Mouse (Mus musculus) G1E (cell line): ENCODE measurements around the gene 1700001P01Rik. TPM values are rescaled to one million over a fixed set of nuclear protein-coding genes. Genes with fewer than 3 reads are reported as not detected.

Source experiments
- ATAC-seq: 2 replicates; pipeline ENCODE4 v1.8.0; 2016; ENCODE audit warnings: mild to moderate bottlenecking; ENCODE audit not compliant: insufficient number of reproducible peaks, poor library complexity, low FRiP score, severe bottlenecking; ENCODE audit errors: extremely low read depth
- DNase-seq: peaks from one replicate; pipeline ENCODE4 v3.0.0; 2012; ENCODE audit warnings: low spot score
- H3K27me3 ChIP-seq: 2 replicates; pipeline ENCODE4 v1.6.1; 2012; ENCODE audit warnings: mild to moderate bottlenecking, low read length, inconsistent platforms; ENCODE audit not compliant: insufficient read depth
- H3K36me3 ChIP-seq: replicated peaks from 2 replicates; pipeline ENCODE3; 2012; ENCODE audit warnings: mild to moderate bottlenecking, inconsistent platforms
- H3K4me1 ChIP-seq: 2 replicates; pipeline ENCODE4 v1.6.1; 2012; ENCODE audit warnings: low read depth, low read length, inconsistent platforms, mixed read lengths; ENCODE audit not compliant: insufficient read depth
- H3K4me3 ChIP-seq: 2 replicates; pipeline ENCODE4 v1.5.1; 2012; ENCODE audit warnings: low read depth, mild to moderate bottlenecking, inconsistent platforms, low read length, moderate library complexity, mixed read lengths
- H3K9me3 ChIP-seq: replicated peaks from 2 replicates; pipeline ENCODE4 v1.6.1; 2012; ENCODE audit warnings: inconsistent platforms
- CTCF ChIP-seq: IDR thresholded peaks from 2 replicates; pipeline ENCODE4 v1.5.1; 2012; ENCODE audit warnings: low read depth, low read length, inconsistent platforms, mixed read lengths
- GATA1 ChIP-seq: IDR thresholded peaks from 2 replicates; pipeline ENCODE4 v1.6.1; 2012; ENCODE audit warnings: borderline replicate concordance, low read length, inconsistent platforms, mixed read lengths
- GATA2 ChIP-seq: IDR thresholded peaks from 2 replicates; pipeline ENCODE4 v1.6.1; 2012; ENCODE audit warnings: low read depth, low read length, inconsistent platforms, borderline replicate concordance
- POLR2AphosphoS5 ChIP-seq: IDR thresholded peaks from 2 replicates; pipeline ENCODE4 v1.6.1; 2012; ENCODE audit warnings: low read depth, low read length, inconsistent platforms; ENCODE audit not compliant: insufficient replicate concordance
- TAL1 ChIP-seq: conservative IDR thresholded peaks from 2 replicates; pipeline ENCODE4 v1.6.1; 2012; ENCODE audit warnings: low read depth, low read length, inconsistent platforms, mixed read lengths
- polyA plus RNA-seq: library from polyadenylated mRNA; stranded (reverse); fragments of >175 nt; gene quantifications from 2 replicates; pipeline ENCODE4 v1.2.3, GENCODE M21; 2012
- total RNA-seq, 2 experiments: library from RNA; stranded (forward) in 1 of 2; stranded (reverse) in 1 of 2; fragments of 200-1000 nt in 1 of 2; fragments of >200 nt in 1 of 2; fragmentation: Nextera tagmentation in 1 of 2; gene quantifications; 2 replicates each; pipeline ENCODE4 v1.2.3; 2014 to 2017

1700001P01Rik gene
- total and polyA plus RNA-seq, 3 experiments, result 0.09 to 0.33 TPM; not detected in 1

DNA sequence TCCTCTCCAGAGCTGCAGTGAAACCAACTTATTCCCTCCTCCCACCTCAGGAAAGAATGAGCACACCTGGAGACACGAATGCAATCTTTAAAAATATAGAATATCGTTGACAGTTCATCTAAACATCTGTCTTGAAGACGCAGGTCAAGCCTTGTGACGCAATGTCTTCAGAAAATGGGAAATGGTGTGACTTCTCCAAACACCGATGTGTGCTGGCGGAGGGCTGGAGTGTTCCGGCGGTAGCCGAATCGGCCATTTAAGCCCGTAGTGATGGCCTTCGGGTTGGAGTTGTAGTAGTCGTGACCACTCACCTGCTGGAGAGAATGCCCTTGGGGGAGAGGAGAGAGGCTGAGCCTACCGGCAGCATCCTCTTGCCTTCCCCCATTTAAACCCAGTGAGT is 4.3 kb downstream of the 1700001P01Rik start:
- DNase-seq (no peak), ATAC-seq (no peak)
- TF ChIP-seq POLR2AphosphoS5, result no peak
- TF ChIP-seq TAL1, result no peak
- no peak for TF ChIP-seq GATA2
- TF ChIP-seq CTCF, result no peak
- TF ChIP-seq GATA1, result no peak
- Histone ChIP-seq H3K27me3 (peaks cover 5% of the 10 kb centered on the region; the same call in 1 of the 2 replicates), H3K4me1 (peaks cover 6% of the 10 kb centered on the region; the same call in 1 of the 2 replicates), H3K9me3 (no peaks in the 10 kb centered on the region), H3K4me3 (no peak overlapping the region), H3K36me3 (peaks cover 15% of the 10 kb centered on the region)

DNA sequence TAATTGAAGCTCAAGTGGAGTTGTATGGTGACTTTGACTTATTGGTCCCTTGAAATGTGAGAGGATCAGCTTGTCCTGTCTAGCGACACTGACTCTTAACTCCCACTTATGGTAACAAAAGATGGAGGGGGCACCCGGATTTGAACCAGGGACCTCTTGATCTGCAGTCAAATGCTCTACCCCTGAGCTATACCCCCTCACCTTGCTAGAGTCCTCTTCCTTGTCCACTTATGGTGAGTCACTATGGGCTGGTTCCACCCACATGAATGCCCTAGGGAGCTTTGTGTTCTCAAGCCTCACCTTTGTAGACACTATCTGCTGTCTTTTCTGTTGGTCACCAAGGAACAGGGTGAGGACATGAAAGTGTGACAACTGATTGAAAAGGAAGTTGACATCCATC is 6.0 kb downstream of the 1700001P01Rik start:
- Histone ChIP-seq H3K4me1 (peaks cover 14% of the 10 kb centered on the region), H3K27me3 (peaks cover 5% of the 10 kb centered on the region; the same call in 1 of the 2 replicates), H3K4me3 (no peak overlapping the region), H3K9me3 (no peaks in the 10 kb centered on the region), H3K36me3 (peaks cover 6% of the 10 kb centered on the region)
- TF ChIP-seq GATA1, result no peak
- no peak for TF ChIP-seq TAL1
- no peak for DNase-seq
- ATAC-seq, result no peak

DNA sequence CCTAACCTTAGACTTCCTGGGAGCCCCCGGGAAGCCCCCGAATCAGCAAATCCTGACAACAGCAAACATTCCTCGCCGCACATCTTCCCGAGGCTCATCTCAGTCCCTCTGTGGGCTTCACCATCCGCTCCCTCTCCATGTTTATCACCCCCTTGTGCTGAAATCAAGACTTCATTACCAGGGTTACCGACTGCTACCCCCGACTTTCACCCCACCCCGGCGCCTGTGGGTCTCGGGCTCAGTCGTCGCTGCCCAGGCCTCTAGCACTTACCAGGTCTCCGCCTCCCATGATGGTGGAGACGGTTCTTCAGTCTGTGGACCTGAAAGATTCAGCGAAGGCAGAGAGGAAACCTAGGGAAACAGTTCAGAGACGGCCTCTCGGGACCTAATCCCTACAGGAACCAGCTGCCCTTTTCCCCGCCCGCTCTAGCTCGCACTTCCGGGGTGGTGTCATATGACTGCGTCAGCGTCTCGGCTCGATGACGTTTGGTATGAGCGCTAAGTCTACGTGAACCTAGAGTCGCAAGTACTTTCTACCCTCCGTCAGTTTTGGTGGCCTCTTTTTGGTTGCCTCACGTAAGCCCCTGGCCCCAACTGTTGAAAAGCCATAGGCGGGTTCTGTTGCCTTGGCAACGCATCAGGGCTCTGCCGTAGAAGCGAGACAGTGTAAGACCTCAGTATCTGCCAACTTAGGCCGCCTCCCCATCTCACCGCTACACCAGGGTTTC is 9.4 kb downstream of the 1700001P01Rik start, which contains the start of gene Cwc25:
Gene Cwc25 (minus strand): TSS at position 403 of the 728 bp plus-strand sequence.
- ATAC-seq (peak; percentile 86), DNase-seq (peak; percentile 87)
- TF ChIP-seq TAL1, result no peak
- no peak for TF ChIP-seq CTCF
- H3K36me3 ChIP-seq, result peaks cover 39% of the 10 kb centered on the region
- H3K27me3 ChIP-seq, result no peaks in the 10 kb centered on the region
- peaks cover 22% of the 10 kb centered on the region for H3K4me1 ChIP-seq
- H3K4me3 ChIP-seq, result peak within 1 kb of the TSS; percentile 89
- peaks cover 2% of the 10 kb centered on the region; the same call in 1 of the 2 replicates for H3K9me3 ChIP-seq

DNA sequence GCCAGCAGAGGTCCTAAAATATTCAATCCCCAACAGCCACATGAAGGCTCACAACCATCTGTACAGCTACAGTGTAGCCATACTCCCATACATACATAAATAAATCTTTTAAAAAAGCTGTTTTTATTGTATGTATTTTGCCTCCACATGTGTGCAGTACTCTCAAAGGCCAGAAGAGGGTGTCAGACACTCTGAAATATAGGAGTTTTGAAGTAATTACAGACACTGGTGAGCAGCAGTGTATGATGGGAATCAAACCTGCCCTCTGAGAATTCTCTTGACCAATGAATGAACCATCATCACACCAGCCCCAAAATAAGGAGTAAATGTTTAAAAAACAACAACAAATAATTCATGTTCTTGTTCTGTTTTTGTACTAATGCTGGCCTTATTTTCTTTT is 14.1 kb downstream of the 1700001P01Rik start:
- H3K4me3 ChIP-seq, result no peak overlapping the region
- no peak for ATAC-seq
- no peak for TF ChIP-seq TAL1
- no peak for TF ChIP-seq GATA2
- TF ChIP-seq CTCF, result no peak
- TF ChIP-seq POLR2AphosphoS5, result no peak
- TF ChIP-seq GATA1, result no peak
- H3K27me3 ChIP-seq, result no peaks in the 10 kb centered on the region
- DNase-seq, result no peak
- peaks cover 19% of the 10 kb centered on the region for H3K4me1 ChIP-seq
- peaks cover 2% of the 10 kb centered on the region; the same call in 1 of the 2 replicates for H3K9me3 ChIP-seq
- peaks cover 83% of the 10 kb centered on the region for H3K36me3 ChIP-seq

DNA sequence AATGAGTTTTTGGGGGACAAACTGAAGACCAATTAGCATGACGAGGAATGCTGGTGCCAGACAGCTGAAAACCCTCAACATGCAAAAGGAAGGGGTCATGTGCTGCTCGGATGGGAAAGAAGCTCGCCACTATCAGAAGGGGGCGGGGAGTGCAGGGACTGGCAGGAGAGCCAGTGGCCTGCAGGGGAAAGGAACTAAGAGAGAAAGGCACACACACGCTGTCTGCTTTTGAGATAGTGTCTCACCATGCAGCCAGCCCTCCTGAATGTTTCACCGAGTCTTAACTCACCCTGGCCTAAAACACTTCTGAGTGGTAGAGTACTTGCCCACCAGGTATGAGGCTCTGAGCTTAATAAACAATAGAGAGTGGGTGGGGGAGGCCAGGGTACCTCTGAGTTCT is 16.8 kb downstream of the 1700001P01Rik start:
- ATAC-seq, result no peak
- H3K4me1 ChIP-seq, result peaks cover 9% of the 10 kb centered on the region
- H3K27me3 ChIP-seq, result no peaks in the 10 kb centered on the region
- H3K4me3 ChIP-seq, result no peak overlapping the region
- peaks cover 2% of the 10 kb centered on the region; the same call in 1 of the 2 replicates for H3K9me3 ChIP-seq
- H3K36me3 ChIP-seq, result peaks cover 93% of the 10 kb centered on the region
- TF ChIP-seq GATA2 (no peak), CTCF (no peak), GATA1 (no peak), TAL1 (no peak), POLR2AphosphoS5 (no peak)
- no peak for DNase-seq

DNA sequence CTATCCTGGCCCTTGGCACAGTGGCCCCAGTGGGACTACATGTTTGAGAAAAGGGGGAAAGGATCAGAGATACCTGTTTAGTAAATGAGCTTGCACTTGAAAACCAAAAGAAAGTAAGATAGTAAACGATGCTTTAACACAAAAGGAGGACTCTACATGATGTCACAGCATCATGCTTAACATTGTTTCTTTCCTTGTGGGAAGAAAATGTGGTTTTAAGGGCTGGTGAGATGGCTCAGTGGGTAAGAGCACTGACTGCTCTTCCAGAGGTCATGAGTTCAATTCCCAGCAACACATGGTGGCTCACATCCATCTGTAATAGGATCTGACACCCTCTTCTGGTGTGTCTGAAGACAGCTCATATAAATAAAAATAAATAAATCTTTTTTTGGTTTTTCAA is 17.6 kb downstream of the 1700001P01Rik start:
- TF ChIP-seq GATA2 (no peak), POLR2AphosphoS5 (no peak)
- H3K9me3 ChIP-seq, result peaks cover 2% of the 10 kb centered on the region; the same call in 1 of the 2 replicates
- DNase-seq, result no peak
- no peak overlapping the region for H3K4me3 ChIP-seq
- H3K27me3 ChIP-seq, result no peaks in the 10 kb centered on the region; the same call in 1 of the 2 replicates
- no peak for ATAC-seq
- peaks cover 94% of the 10 kb centered on the region for H3K36me3 ChIP-seq
- H3K4me1 ChIP-seq, result peaks cover 8% of the 10 kb centered on the region

DNA sequence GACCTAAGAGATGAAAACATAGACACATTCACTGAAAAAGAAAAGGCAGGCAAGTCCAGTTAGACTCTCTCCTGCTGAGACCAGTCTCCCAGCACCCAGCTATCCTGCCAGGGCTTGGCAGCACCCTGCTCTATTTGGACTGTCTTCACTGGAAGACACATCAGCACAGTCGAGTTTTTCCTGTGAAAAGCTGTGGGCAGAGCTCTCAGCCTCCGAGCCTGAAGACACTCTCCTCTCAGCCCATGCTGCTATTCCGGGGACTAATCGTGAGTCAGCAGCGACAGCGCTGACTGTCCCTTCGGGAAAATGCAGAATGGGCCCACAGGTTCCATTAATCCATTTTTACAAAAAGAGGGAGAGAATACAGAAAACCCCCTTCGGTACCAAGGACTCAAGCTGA is 22.4 kb downstream of the 1700001P01Rik start:
- H3K4me3 ChIP-seq, result no peak overlapping the region
- TF ChIP-seq GATA2 (no peak), TAL1 (no peak), POLR2AphosphoS5 (no peak), GATA1 (no peak), CTCF (no peak)
- H3K36me3 ChIP-seq, result peaks cover 94% of the 10 kb centered on the region
- DNase-seq (no peak), ATAC-seq (no peak)
- H3K27me3 ChIP-seq, result no peaks in the 10 kb centered on the region; the same call in 1 of the 2 replicates
- H3K9me3 ChIP-seq, result peaks cover 5% of the 10 kb centered on the region
- H3K4me1 ChIP-seq, result peaks cover 8% of the 10 kb centered on the region
